Mouse (Mus musculus) thymus, adult 2 months (tissue): ENCODE measurements around the gene Ceacam15. TPM values are rescaled to one million over a fixed set of nuclear protein-coding genes. Genes with fewer than 3 reads are reported as not detected.
A peak's percentile ranks its signal among the peaks of the same experiment; 100 is the strongest.
"Not testable (repeated sequence)": the region's sequence is repeated elsewhere in the genome, so short reads cannot be mapped to it uniquely, and the experiment has no call there.

Experiments
- DNase-seq: peaks from one replicate; pipeline ENCODE4 v3.0.0; 2021
- H3K27ac ChIP-seq: fragments of 200-500 bp; 2 replicates; pipeline ENCODE4 v1.5.1; 2012; ENCODE audit warnings: low read length, control low read depth; ENCODE audit not compliant: control insufficient read depth, insufficient read depth
- H3K27me3 ChIP-seq: fragments of 200-500 bp; 2 replicates; pipeline ENCODE4 v1.6.1; 2012; ENCODE audit warnings: mild to moderate bottlenecking, low read length, moderate library complexity, mixed read lengths; ENCODE audit not compliant: control insufficient read depth, insufficient read depth
- H3K36me3 ChIP-seq: fragments of 200-500 bp; 2 replicates; pipeline ENCODE4 v1.6.1; 2012; ENCODE audit warnings: mild to moderate bottlenecking, low read length, moderate library complexity; ENCODE audit not compliant: control insufficient read depth, insufficient read depth
- H3K4me1 ChIP-seq: fragments of 200-500 bp; replicated peaks from 2 replicates; pipeline ENCODE4 v1.6.1; 2012; ENCODE audit warnings: low read length; ENCODE audit not compliant: control insufficient read depth, insufficient read depth
- H3K4me3 ChIP-seq: fragments of 200-500 bp; 2 replicates; pipeline ENCODE4 v1.5.1; 2012; ENCODE audit warnings: mild to moderate bottlenecking, low read length, control low read depth, moderate library complexity; ENCODE audit not compliant: control insufficient read depth, insufficient read depth
- CTCF ChIP-seq: fragments of 200-500 bp; IDR thresholded peaks from 2 replicates; pipeline ENCODE4 v1.5.1; 2012; ENCODE audit warnings: mild to moderate bottlenecking, control low read depth, low read length, moderate library complexity, borderline replicate concordance; ENCODE audit not compliant: control insufficient read depth, poor library complexity, insufficient read depth; ENCODE audit errors: extremely low read depth
- POLR2A ChIP-seq: fragments of 200-500 bp; IDR thresholded peaks from 2 replicates; pipeline ENCODE4 v1.6.1; 2012; ENCODE audit warnings: mild to moderate bottlenecking, low read length, control low read depth, moderate library complexity; ENCODE audit not compliant: control insufficient read depth, poor library complexity, insufficient read depth; ENCODE audit errors: extremely low read depth
- WGBS: fragments of 180-500 bp; shearing (Covaris S2); methylation state at CpG from one replicate; pipeline ENCODE4 v1.1.7; 2018; 5-methylcytosine and 5-hydroxymethylcytosine counted together
- polyA plus RNA-seq: library from polyadenylated mRNA; depleted of rRNA; stranded (reverse); fragments of >200 nt; gene quantifications from 2 replicates; pipeline ENCODE4 v1.2.3, GENCODE M21; 2012

Ceacam15 gene
- polyA plus RNA-seq, 1 experiment = 0.75 TPM

DNA sequence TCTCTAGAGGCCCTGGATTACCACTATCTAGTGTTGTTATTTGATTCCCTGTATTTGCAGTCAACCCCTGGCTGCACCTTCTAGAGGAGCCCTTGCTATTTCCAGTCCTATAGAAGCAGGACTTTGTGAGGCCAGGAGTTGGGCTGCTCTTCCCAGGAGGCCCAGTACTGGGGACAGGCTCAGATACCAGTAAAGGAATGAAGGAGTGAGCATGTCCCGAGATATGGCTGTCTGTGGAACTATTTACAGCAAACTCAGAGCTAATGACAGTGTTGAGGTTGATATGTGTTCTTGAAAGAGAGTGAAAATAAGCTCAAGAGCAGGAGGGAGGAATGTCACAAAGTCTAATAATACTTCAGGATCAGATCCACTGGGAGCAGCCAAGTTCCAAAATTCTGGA is 1.7 kb downstream of the Ceacam15 start:
- TF ChIP-seq POLR2A = no peak
- no peak for TF ChIP-seq CTCF
- H3K4me3 ChIP-seq = no peak overlapping the region
- DNase-seq = no peak
- H3K27me3 ChIP-seq = no peaks in the 10 kb centered on the region
- 85% methylated on average over 1 of the region's 1 CpGs for WGBS
- no peaks in the 10 kb centered on the region; the same call in 1 of the 2 replicates for H3K4me1 ChIP-seq
- no peaks in the 10 kb centered on the region for H3K36me3 ChIP-seq
- no peak overlapping the region for H3K27ac ChIP-seq

DNA sequence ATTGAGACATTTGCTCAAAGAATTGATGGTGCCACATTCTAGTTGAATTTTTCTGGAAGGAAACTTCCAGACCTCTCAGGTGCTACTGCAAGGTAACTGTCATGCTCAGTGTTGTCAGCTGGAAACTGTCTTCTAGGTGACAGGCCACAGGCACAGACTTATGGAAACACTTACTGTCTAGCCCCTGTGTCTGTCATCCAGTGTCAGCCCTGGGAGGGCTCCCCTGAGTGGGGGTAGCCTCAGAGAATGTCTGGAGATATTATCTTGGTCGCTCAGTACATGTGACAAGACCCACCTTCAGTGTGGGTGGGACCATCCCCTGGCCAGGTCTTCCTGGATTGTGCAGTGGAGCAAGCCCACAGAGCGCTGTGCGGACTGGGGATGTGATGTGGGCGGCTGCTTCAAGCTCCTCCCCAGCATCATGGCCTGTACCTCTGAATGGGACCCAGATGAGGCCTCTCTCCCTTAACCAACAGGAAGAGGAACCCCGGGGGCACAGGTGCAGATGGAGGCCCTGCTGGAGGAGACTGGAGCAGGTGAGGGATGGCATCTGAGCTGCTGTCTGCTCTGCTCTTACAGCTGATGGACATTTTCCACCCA is 7.1 kb downstream of the Ceacam15 start:
- H3K27ac ChIP-seq, H3K36me3 ChIP-seq, H3K4me1 ChIP-seq, H3K27me3 ChIP-seq, H3K4me3 ChIP-seq: not testable (repeated sequence)
- DNase-seq = peak; percentile 8
- 19% methylated on average over 5 of the region's 5 CpGs for WGBS

GRCm38 (mm10) chr7:16644260-16644659 is 31.2 kb downstream of the Ceacam15 start:
- no peak overlapping the region for H3K4me3 ChIP-seq
- H3K4me1 ChIP-seq = peaks cover 3% of the 10 kb centered on the region
- WGBS = 93% methylated on average over 12 of the region's 12 CpGs
- no peaks in the 10 kb centered on the region for H3K36me3 ChIP-seq
- TF ChIP-seq CTCF = no peak
- no peak for TF ChIP-seq POLR2A
- H3K27me3 ChIP-seq = no peaks in the 10 kb centered on the region
- no peak for DNase-seq
- no peak overlapping the region for H3K27ac ChIP-seq

GRCm38 (mm10) chr7:16643106-16643505 is 32.4 kb downstream of the Ceacam15 start:
- DNase-seq = peak; percentile 17
- H3K36me3 ChIP-seq, H3K27me3 ChIP-seq, H3K4me1 ChIP-seq, H3K27ac ChIP-seq, H3K4me3 ChIP-seq: not testable (repeated sequence)
- WGBS = 2% methylated on average over 3 of the region's 4 CpGs

DNA sequence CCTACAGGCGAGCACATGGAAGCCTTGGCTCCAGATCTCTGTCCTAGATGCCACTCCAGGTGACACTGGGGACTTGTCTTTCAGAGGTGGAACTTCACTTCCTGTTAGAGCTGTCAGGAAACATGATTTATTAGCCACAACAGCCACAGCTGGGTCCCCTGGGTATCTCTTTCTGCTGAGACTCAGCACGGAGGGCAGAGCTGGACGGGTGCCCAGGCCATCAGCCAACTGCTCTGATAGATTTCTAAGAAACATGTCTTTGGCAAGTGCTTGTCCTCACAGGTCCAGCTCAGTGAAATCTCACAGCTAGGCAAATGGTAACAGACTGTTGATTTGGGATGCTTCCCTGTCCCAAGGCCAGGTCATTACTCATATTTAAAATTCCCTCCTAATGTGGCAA is 36.5 kb downstream of the Ceacam15 start:
- H3K36me3 ChIP-seq = no peaks in the 10 kb centered on the region
- DNase-seq = no peak
- 26% methylated on average over 3 of the region's 3 CpGs for WGBS
- H3K4me1 ChIP-seq = peaks cover 3% of the 10 kb centered on the region
- no peaks in the 10 kb centered on the region for H3K27me3 ChIP-seq
- H3K27ac ChIP-seq = no peak overlapping the region
- no peak overlapping the region for H3K4me3 ChIP-seq
- no peak for TF ChIP-seq POLR2A
- no peak for TF ChIP-seq CTCF

- Histone ChIP-seq H3K36me3 (no peaks in the 10 kb centered on the region), H3K4me1 (no peaks in the 10 kb centered on the region), H3K4me3 (no peak overlapping the region), H3K27ac (no peak overlapping the region), H3K27me3 (no peaks in the 10 kb centered on the region)
- no peak for TF ChIP-seq CTCF
- TF ChIP-seq POLR2A = no peak
- WGBS = 87% methylated on average over 3 of the region's 3 CpGs
- no peak for DNase-seq
Measured at GRCm38 (mm10) chr7:16635116-16635515, 40.4 kb downstream of the Ceacam15 start.

DNA sequence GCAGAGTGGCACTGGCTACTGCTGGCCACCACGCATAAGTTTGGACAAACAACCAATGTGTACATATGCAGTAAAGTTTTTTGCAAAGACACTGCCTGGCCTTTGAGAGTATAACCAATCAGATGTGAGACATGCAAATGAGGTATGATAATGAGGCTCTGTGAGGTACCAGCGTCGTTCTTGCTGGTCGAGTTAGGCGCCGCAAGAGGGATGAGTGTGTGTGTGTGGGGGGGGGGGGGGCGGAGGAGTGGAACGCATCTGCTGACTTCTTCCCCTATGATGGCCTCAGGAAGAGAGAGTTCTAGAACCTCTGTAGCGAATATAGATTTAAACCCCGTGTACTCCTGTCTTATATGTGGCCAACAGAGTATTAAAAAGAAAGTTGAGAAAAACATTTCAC is 41.6 kb downstream of the Ceacam15 start:
- DNase-seq, H3K27me3 ChIP-seq, H3K27ac ChIP-seq, H3K4me1 ChIP-seq, H3K4me3 ChIP-seq, H3K36me3 ChIP-seq: not testable (repeated sequence)
- WGBS = 5% methylated on average over 10 of the region's 10 CpGs
